Mouse (Mus musculus) embryonic facial prominence, embryonic 12.5 days (tissue): Measurements from ENCODE around the gene Sirt2. TPM values are rescaled to one million over a fixed set of nuclear protein-coding genes. Genes with fewer than 3 reads are reported as not detected.

Experiments used
- ATAC-seq: fragments of 200-750 bp; cut with Nextera tagmentation; 2 replicates; pipeline ENCODE4 v1.8.0; 2017; ENCODE audit not compliant: insufficient number of reproducible peaks, insufficient read depth, low FRiP score, low TSS enrichment
- H3K27ac ChIP-seq: fragments of 300-500 bp; sonication (generic); 2 replicates; pipeline ENCODE4 v1.5.1; 2016; ENCODE audit warnings: mild to moderate bottlenecking
- H3K27me3 ChIP-seq: fragments of 300-500 bp; sonication (generic); 2 replicates; pipeline ENCODE4 v1.6.1; 2016; ENCODE audit warnings: mild to moderate bottlenecking, moderate library complexity
- H3K36me3 ChIP-seq: fragments of 300-500 bp; sonication (generic); 2 replicates; pipeline ENCODE4 v1.6.1; 2016; ENCODE audit warnings: mild to moderate bottlenecking
- H3K4me1 ChIP-seq: fragments of 300-500 bp; sonication (generic); 2 replicates; pipeline ENCODE4 v1.6.1; 2016
- H3K4me2 ChIP-seq: fragments of 300-500 bp; sonication (generic); replicated peaks from 2 replicates; pipeline ENCODE4 v1.6.1; 2016; ENCODE audit warnings: mild to moderate bottlenecking, moderate library complexity
- H3K4me3 ChIP-seq: fragments of 300-500 bp; sonication (generic); 2 replicates; pipeline ENCODE4 v1.5.1; 2016; ENCODE audit warnings: mild to moderate bottlenecking
- H3K9ac ChIP-seq: fragments of 300-500 bp; sonication (generic); 2 replicates; pipeline ENCODE4 v1.6.1; 2016; ENCODE audit warnings: mild to moderate bottlenecking, moderate library complexity
- H3K9me3 ChIP-seq: fragments of 300-500 bp; sonication (generic); 2 replicates; pipeline ENCODE4 v1.6.1; 2016; ENCODE audit warnings: mild to moderate bottlenecking, moderate library complexity
- WGBS: fragments of 180-500 bp; shearing (Covaris S2); methylation state at CpG from one replicate; pipeline ENCODE4 v1.1.7; 2016; 5-methylcytosine and 5-hydroxymethylcytosine counted together
- polyA plus RNA-seq: library from polyadenylated mRNA; unstranded; fragments of >200 nt; fragmentation: Nextera tagmentation; extraction: Ambion mirVana; gene quantifications from 2 replicates; pipeline ENCODE4 v1.2.1, GENCODE M21; 2016

Gene Sirt2
- 76.1 and 76.7 TPM in 2 replicates for polyA plus RNA-seq

DNA sequence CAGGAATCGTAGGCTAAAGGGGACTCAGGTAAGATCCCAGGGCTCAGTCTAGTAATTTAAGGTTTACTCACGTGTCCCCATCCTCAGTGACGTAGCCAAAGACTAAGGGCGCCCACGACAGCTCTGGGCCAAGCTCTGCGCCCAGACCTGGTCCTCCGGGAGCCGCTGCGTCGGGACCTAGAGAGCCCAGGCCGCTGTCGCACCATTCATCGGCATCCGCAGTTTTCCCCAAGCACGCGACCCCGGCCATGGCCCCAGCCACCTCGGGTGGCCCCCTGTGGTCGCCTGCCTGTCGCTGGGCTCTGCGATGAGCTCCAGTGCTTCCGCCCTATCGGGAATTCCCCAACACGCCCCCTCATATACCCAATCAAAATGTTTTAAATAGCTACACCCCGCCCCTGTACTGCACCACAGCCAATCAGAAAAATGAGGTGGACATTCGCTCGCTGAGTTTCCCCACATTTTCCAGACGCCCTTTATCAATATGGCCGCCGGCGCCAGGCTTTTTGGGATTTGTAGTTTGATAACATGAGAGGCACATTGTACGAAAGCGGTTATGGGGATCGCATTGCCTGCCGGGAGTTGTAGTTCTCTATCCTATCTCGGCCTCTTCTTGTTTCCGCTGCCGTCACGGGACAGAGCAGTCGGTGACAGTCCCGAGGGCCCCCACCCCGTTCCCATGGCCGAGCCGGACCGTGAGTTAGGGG, at the start of gene Sirt2:
Gene Sirt2 (plus strand): TSS at position 563 of the 707 bp plus-strand sequence.
- Histone ChIP-seq H3K4me2 (peak within 1 kb of the TSS; percentile 64), H3K27ac (no peak within 1 kb of the TSS), H3K9ac (peak within 1 kb of the TSS; percentile 74), H3K36me3 (peaks cover 9% of the 10 kb centered on the region), H3K27me3 (no peaks in the 10 kb centered on the region), H3K4me1 (peaks cover 12% of the 10 kb centered on the region), H3K4me3 (peak within 1 kb of the TSS; percentile 63), H3K9me3 (no peaks in the 10 kb centered on the region)
- under 1% methylated on average over 45 of the region's 45 CpGs for WGBS
- peak; percentile 97 for ATAC-seq

DNA sequence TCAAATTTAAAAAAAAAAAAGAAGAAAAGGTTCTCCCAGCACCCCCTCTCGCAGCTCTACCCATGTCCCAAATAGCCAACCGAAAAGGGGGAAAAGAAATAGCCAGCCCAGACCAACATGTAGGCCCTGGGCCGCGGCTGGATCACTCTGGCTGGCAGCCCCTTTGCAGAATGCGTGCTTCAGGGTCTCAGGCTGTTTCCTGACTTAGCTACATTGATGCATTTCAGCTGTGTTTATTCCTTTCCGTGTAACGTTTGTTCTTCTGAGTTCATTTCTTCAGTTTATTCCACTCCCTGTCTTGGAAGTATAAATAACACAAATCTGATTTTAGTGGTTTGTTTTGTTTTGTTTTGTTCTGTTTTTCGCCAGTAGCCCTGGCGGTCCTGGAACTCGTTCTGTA, 48.8 kb upstream of the Sirt2 start:
- Histone ChIP-seq H3K4me1 (peaks cover 20% of the 10 kb centered on the region), H3K4me2 (no peak overlapping the region), H3K4me3 (no peak overlapping the region), H3K27ac (no peak overlapping the region), H3K9me3 (no peaks in the 10 kb centered on the region), H3K27me3 (no peaks in the 10 kb centered on the region), H3K9ac (no peak overlapping the region), H3K36me3 (no peaks in the 10 kb centered on the region)
- ATAC-seq = no peak
- 75% methylated on average over 10 of the region's 10 CpGs for WGBS

DNA sequence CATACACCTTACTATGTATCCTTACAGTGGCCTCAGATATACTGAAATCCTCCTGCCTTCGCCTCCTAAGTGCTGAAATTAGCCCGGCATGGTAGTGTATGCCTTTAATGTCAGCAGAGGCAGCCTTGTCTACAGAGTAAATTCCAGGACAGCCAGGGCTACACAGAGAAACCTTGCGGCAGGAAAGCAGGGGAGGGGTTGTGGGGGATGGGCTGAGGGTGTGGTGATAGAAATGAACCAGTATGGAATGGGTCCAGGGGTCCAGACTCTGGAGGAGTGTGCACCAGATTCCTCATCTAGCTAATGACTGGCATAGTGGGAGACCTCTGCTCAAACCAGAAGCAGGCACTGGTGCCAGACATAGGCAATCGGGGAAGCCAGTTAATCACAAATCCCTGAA, 47.4 kb upstream of the Sirt2 start:
- H3K4me2 ChIP-seq = no peak overlapping the region
- H3K4me1 ChIP-seq = peaks cover 20% of the 10 kb centered on the region
- H3K27me3 ChIP-seq = no peaks in the 10 kb centered on the region
- H3K36me3 ChIP-seq = no peaks in the 10 kb centered on the region
- no peak overlapping the region for H3K4me3 ChIP-seq
- 42% methylated on average over 4 of the region's 4 CpGs for WGBS
- no peak overlapping the region for H3K9ac ChIP-seq
- no peak for ATAC-seq
- no peak overlapping the region for H3K27ac ChIP-seq
- no peaks in the 10 kb centered on the region for H3K9me3 ChIP-seq

DNA sequence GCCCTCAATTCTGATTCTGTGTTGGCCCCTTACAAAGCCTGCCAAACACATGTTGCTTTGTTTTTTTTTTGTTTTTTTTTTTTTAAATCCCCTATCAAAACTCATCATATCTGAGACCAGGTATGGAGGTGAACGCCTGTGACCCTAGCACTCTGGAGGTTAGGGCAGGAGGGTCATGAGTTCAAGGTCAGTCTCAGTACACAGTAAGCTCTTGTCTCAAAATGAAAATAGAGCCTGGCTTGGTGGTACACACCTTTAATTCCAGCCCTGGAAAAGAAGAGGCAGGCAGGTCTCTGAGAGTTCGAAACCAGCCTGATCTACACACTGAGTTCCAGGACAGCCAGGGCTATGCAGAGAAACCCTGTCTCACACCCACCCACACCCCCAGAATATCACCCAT, 46.9 kb upstream of the Sirt2 start:
- Histone ChIP-seq H3K4me2 (no peak overlapping the region), H3K4me3 (no peak overlapping the region), H3K9ac (no peak overlapping the region), H3K9me3 (no peaks in the 10 kb centered on the region), H3K27ac (no peak overlapping the region), H3K27me3 (no peaks in the 10 kb centered on the region), H3K4me1 (peaks cover 20% of the 10 kb centered on the region), H3K36me3 (peaks cover 3% of the 10 kb centered on the region; the same call in 1 of the 2 replicates)
- WGBS = 81% methylated on average over 2 of the region's 2 CpGs
- ATAC-seq = no peak

DNA sequence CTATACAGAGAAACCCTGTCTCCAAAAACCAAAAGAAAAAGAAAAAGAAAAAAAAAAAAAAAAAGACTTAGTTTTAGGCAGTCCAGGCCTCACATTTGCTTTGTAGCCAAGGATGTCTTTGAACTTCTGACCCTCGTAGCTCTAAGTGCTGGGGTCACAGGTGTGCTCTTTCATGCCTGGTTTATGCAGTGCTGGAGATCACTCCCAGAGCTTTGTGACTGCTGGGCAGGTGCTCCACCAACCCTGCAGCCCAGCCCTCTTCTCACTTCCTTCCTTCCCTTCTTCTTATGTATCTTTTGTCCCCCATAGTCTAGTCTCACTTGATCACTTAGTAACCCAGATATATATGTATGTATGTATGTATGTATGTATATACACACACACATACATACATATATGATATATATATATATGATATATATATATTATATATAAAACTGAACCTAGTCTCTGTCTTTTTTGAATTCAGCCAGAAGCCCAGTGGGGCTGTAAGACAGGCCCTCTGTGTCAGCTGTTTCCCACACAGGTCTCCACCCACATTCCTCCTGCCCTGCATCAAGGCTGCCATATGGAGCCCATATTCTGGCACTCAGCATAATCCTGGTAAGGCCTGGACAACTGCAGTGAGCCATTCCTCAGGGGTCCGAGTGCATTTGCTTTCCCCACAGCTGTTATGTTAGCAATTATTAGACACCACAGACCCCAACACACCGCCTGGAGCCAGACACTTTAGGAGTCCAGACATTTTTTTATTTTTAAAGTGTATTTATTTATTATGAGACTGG, 45.6 kb upstream of the Sirt2 start:
- no peaks in the 10 kb centered on the region for H3K27me3 ChIP-seq
- 0 out of 2 replicates have a peak overlapping the region, but pooled peaks have one; percentile 67 for H3K27ac ChIP-seq
- peaks cover 19% of the 10 kb centered on the region for H3K4me1 ChIP-seq
- ATAC-seq = peak; percentile 55; the same call in 1 of the 2 replicates
- H3K4me2 ChIP-seq = no peak overlapping the region
- WGBS = 50% methylated on average over 3 of the region's 3 CpGs
- no peaks in the 10 kb centered on the region for H3K9me3 ChIP-seq
- no peak overlapping the region for H3K9ac ChIP-seq
- no peak overlapping the region for H3K4me3 ChIP-seq
- peaks cover 4% of the 10 kb centered on the region; the same call in 1 of the 2 replicates for H3K36me3 ChIP-seq

DNA sequence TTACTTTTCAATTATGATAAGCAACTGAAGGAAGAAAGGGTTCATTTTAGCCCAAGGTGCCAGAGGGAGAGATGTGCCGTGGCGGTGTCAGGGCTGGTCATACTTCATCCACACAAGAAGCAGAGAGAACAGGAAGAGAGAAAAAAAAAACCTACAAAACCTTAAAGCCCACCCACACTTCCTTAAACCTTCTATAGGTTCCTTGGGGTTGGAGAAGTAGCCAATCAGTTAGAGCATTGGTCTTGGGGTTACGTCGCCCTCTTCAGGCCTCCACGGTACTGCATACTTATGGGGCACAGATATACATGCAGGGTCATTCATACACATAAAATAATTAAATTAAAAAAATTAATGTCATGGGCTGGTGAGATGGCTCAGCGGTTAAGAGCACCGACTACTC, 44.5 kb upstream of the Sirt2 start:
- Histone ChIP-seq H3K9me3 (no peaks in the 10 kb centered on the region), H3K27ac (no peak overlapping the region), H3K27me3 (no peaks in the 10 kb centered on the region), H3K4me2 (no peak overlapping the region), H3K9ac (no peak overlapping the region), H3K4me1 (peaks cover 12% of the 10 kb centered on the region), H3K4me3 (no peak overlapping the region), H3K36me3 (peaks cover 4% of the 10 kb centered on the region; the same call in 1 of the 2 replicates)
- no peak for ATAC-seq
- WGBS = 93% methylated on average over 7 of the region's 7 CpGs

DNA sequence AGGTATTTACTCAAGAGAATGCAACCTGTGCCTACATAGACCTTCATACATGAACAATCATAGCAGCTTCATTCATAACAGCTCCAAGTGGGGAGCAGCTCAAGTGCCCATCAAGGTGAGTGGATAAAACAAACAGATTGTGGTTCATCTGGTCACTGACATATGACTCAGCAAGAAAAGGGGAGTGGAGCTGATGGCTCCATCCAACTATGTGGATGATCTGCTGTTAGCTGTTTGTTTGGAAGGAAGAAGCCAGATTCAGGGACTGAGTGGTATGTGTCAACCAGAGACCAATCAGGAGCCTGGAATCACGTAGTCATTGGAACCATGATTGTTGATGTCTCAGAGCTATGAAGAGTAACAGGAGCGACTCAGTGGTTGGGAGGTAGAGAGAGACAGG, 41.9 kb upstream of the Sirt2 start:
- WGBS = 95% methylated on average over 2 of the region's 2 CpGs
- H3K4me1 ChIP-seq = peaks cover 6% of the 10 kb centered on the region; the same call in 1 of the 2 replicates
- H3K4me3 ChIP-seq = no peak overlapping the region
- H3K27ac ChIP-seq = no peak overlapping the region
- no peak overlapping the region for H3K4me2 ChIP-seq
- H3K9ac ChIP-seq = no peak overlapping the region
- H3K27me3 ChIP-seq = no peaks in the 10 kb centered on the region
- ATAC-seq = no peak
- H3K9me3 ChIP-seq = no peaks in the 10 kb centered on the region
- H3K36me3 ChIP-seq = peaks cover 4% of the 10 kb centered on the region; the same call in 1 of the 2 replicates

DNA sequence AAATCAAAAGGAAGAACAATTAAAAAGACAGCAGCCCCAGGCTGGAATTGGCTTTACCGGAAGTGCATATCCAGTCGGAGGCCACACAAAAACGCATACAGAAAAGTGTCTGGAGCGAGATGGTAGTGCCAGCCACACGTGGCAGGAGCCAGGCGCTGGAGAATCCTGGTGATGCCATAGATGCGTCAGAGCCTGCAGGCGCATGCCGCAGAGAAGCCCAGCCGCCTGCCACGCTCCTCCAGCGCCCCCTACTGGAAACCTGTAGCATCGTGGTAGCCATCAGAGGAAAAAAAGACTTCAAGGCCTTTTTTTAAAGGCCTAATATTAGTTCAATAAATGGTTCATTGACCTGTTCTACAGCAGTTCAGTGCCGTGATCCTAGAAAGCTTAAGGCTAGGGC, 39.9 kb upstream of the Sirt2 start:
- H3K4me3 ChIP-seq = no peak overlapping the region
- 9% methylated on average over 14 of the region's 14 CpGs for WGBS
- no peaks in the 10 kb centered on the region for H3K9me3 ChIP-seq
- no peak overlapping the region for H3K27ac ChIP-seq
- H3K9ac ChIP-seq = no peak overlapping the region
- 0 out of 2 replicates have a peak overlapping the region, but pooled peaks have one; percentile 5 for H3K4me2 ChIP-seq
- no peaks in the 10 kb centered on the region for H3K4me1 ChIP-seq
- no peaks in the 10 kb centered on the region for H3K27me3 ChIP-seq
- ATAC-seq = no peak
- peaks cover 4% of the 10 kb centered on the region; the same call in 1 of the 2 replicates for H3K36me3 ChIP-seq

DNA sequence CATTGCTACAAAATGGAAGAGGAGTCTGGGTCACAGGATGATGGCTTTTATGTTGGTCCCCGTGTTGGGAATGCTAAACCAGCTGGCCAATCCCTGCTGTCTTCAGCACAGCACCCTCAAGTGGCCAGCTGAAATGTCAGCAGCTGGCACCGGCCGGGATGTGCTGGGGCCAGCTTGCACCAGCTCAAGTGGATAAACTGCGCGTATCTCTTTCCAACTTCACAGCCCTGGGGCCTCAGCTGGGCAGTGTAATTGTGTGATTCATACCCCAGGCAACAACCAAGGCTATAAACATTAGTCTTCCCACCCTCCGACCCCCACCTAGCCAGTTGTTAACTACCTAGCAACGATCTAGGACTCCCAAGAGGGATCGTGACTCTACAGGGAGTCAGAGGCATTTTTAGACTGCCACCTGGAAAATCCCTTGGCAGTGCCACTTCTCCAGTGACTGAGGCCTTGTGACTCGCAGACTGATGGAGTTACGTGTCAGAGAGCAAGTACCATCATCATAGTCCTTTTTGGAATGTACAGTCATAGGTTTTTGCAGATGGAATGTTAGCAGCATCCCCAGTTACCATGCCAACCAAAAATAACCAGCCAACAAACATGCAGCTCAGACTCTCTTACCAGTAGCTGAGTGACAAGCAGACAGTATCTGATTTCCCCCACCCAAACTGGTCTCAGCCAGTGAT, 38.7 kb upstream of the Sirt2 start:
- no peaks in the 10 kb centered on the region for H3K9me3 ChIP-seq
- no peak overlapping the region for H3K9ac ChIP-seq
- no peak overlapping the region for H3K27ac ChIP-seq
- ATAC-seq = no peak
- no peak overlapping the region for H3K4me2 ChIP-seq
- H3K4me1 ChIP-seq = peaks cover 6% of the 10 kb centered on the region
- H3K36me3 ChIP-seq = peaks cover 4% of the 10 kb centered on the region; the same call in 1 of the 2 replicates
- H3K4me3 ChIP-seq = no peak overlapping the region
- no peaks in the 10 kb centered on the region for H3K27me3 ChIP-seq
- 60% methylated on average over 10 of the region's 10 CpGs for WGBS

DNA sequence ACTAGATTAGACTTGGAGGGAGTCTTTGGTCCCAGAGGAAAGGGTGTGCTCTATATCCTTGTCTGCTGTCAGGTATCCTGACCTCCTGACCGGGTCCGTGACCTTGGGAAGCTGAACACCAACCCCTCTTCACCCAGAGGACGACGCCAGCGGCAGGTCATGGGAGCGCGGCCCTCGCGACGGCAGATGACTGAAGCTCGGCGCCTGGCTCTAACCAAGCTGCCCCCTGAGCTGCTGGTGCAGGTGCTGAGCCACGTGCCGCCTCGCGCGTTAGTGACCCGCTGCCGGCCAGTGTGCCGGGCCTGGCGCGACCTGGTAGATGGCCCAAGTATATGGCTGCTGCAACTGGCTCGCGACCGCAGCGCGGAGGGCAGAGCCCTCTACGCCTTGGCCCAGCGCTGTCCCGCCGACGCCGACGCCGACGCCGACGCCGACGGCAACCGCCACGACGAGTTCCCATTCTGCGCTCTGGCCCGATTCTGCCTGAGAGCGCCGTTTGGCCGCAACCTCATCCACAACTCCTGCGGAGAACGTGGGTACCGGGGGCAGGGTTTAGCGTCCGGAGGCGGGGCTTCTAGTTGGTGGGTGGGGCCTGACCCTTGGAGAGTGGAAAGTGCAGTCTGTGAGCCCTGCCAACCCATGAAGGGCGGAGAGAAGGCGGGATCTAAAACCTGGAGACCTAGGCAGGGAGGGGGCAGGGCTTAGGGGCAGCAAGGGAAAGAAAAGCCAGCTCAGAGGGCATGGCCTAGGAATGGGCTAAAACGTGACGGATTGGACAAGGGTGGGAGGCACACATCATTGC, 34.0 kb upstream of the Sirt2 start:
- Histone ChIP-seq H3K27me3 (no peaks in the 10 kb centered on the region), H3K9ac (peak overlapping the region; percentile 54), H3K27ac (no peak overlapping the region)

DNA sequence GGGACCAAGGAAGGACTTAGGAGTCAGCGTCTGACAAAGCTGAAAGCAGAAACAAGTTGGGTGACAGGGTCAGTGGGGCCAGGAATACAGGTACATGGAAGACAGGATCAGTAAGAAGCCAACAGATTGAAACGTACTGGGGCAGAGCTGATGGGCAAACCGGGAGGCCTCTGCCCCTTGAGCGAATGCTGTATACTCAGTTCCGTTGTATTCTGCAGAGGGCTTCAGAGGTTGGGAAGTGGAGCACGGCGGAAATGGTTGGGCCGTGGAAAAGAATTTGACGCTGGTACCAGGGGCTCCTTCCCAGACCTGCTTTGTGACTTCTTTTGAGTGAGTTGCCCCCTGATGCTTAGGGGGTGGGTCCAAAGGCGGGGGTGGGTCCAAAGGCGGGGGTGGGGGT, 33.3 kb upstream of the Sirt2 start:
- Histone ChIP-seq H3K4me1 (peaks cover 12% of the 10 kb centered on the region), H3K27me3 (no peaks in the 10 kb centered on the region), H3K36me3 (peaks cover 26% of the 10 kb centered on the region), H3K9ac (peak overlapping the region; percentile 54), H3K4me3 (peak overlapping the region; percentile 44), H3K4me2 (peak overlapping the region; percentile 75), H3K9me3 (no peaks in the 10 kb centered on the region), H3K27ac (no peak overlapping the region)
- 10% methylated on average over 11 of the region's 11 CpGs for WGBS
- ATAC-seq = no peak

More for the DNA sequence above, 34.0 kb upstream of the Sirt2 start:
- WGBS = 2% methylated on average over 58 of the region's 58 CpGs
- peak overlapping the region; percentile 75 for H3K4me2 ChIP-seq
- peaks cover 20% of the 10 kb centered on the region; the same call in 1 of the 2 replicates for H3K36me3 ChIP-seq
- ATAC-seq = peak; percentile 71
- no peaks in the 10 kb centered on the region for H3K9me3 ChIP-seq
- H3K4me1 ChIP-seq = peaks cover 12% of the 10 kb centered on the region
- H3K4me3 ChIP-seq = peak overlapping the region; percentile 44
